Mouse (Mus musculus) 416B (cell line): ENCODE measurements around the gene Ptprh.
A peak's percentile ranks its signal among the peaks of the same experiment; 100 is the strongest.

Source experiments
- DNase-seq: peaks from one replicate; pipeline ENCODE4 v3.0.0; 2011; ENCODE audit warnings: low read depth

Gene Ptprh

DNA sequence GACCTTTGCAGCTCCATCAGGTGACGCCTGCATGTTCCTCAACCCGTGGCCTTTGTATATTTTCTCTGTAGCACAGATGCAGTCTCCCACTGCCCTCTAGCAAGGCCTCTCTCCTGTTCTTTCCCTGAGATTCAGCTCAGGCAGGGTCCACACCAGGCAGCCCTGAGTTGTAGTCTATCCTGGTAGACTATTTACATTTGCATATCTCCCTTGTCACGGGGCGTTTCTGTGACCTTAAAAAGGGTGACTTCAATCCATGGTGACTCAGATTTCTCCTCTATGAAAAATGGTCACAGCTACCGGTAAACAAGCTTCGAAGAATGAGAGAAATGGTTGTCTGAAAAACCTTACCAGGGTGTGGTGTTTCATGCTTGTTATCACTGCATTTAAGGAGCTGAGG lies at the start of gene Ptprh:
Ptprh (minus strand) TSS at position 169 of the 400 bp plus-strand sequence.
- no peak for DNase-seq

DNA sequence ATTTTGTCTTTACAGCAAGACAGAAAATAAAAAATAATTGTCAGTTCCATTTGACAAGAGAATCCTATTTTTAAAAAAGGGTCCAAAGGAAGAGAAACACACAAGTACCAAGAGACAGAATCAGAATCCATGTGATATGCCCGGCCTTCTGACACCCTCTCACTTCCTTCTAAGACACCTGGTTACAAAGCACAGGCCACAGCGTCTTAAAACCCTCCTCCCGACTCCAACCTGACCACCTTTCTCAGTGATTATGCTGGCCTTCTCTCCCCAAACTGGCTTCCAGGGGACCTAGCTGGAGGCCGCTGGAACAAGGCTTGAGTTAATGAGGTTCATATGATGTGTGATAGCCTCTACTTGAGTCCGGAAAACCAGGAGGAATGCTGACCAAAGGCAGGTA lies 49.5 kb upstream of the Ptprh start:
- no peak for DNase-seq

DNA sequence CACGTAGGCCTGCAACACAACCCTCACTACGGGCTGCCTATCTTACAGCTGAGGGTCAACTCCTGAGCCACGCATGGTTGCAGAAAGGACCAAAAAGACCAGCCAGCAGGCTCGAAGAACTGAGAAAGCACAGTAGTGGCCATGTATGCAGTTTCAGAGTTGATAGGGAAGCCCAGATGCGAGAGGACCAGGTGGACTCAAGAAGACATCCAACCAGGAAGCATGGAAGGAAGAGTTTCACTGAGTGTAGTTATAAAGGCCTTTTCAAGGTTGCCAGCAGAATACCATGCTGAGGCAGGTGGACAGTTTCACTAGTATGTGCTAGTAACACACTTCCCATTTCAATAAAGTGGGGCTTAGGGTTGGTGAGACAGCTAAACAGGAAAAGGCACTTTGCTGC lies 48.9 kb upstream of the Ptprh start:
- DNase-seq = no peak

DNA sequence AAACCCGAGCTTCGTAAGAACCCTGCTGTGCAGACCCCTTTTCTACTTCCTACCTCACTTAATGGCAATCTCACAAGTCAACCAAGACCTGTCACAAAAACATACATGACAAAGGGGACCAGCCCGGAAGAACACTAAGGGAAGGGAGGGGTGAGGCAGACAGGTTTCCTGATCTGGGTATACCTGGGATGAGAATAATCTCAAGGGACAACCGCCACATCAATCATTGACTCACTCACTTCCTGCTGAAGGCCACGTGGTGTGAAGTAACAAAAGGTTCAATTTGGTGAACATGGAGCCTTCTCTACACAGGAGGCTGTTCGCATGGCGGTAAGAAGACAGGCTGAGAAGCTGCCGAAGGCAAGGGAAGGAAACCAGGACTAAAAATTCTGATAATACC lies 47.7 kb upstream of the Ptprh start:
- DNase-seq = peak; percentile 69

DNA sequence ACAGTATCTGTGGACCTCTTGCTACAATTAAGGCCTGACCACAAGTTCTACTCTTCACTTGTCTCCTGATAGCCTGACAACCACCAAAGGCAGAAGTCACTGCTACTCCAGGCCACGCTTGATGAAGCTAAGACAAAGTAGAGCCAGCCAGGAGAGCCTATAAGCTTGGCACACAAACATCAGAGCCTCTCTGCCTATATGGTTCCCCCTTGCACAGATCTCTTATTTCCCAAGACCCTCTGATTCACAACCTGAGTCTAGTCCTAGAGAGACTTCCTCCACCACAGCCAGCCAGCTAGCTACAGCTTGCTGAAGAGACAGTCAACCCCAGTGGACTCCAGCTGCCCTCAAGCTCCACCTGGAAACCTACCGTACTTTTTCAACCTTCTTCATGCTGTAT lies 44.2 kb upstream of the Ptprh start:
- peak; percentile 52 for DNase-seq

DNA sequence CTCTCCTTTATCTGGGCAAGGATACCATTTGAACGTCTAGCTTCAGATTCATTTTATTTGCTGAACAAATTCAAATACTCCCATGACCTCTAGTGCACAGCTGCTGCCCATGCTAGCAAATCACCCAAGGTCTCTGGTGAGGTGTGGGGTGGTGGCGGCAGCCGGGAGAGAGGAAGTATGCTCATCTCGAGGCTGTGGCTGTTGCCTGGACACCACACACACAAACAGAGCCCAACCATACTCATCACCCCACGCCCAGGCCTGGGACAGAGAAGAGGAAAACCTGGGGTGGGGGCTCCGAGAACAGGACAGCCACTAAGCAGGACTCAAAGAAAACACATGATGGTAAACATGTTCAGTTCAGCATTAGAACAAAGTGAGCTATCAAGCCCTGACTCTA lies 43.5 kb upstream of the Ptprh start:
- peak; percentile 72 for DNase-seq

DNA sequence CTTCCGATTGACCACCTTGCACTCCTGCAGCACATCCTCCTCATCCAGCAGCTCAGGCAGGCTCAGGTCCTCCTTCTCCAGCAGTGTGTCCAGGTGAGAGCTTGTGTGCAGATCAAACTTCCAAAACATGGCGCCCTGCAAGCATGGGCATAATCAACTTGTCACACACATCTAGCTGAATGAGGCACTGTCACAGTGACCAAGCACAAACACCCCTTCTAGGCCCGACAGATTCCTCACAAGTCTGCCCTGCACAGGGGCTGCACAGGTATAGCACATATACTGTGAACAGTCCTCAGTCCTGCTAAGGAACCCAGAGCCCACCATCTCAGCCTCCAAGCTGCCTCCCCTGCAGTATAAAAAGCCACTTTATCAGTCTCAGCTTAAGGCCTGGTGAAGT lies 43.0 kb upstream of the Ptprh start:
- no peak for DNase-seq

DNA sequence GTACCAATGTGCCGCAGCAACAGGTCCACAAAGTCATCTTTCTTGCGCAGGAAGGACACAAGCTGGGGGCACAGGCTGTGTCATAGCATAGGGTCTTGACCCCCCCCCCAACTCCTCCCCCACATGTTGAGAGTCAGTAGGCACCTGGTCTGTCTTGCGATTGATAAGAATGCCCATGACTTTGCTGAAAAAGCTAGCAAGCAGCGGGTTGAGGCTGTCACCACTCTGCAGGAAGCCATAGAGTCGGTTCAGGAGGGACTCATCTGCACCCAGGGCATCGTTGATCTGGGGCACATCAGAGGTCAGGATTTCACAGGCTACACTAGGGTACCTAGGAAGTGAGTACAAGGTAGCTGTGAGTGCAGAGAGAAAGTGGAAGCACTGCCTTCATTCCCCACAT lies 39.4 kb upstream of the Ptprh start:
- no peak for DNase-seq

DNA sequence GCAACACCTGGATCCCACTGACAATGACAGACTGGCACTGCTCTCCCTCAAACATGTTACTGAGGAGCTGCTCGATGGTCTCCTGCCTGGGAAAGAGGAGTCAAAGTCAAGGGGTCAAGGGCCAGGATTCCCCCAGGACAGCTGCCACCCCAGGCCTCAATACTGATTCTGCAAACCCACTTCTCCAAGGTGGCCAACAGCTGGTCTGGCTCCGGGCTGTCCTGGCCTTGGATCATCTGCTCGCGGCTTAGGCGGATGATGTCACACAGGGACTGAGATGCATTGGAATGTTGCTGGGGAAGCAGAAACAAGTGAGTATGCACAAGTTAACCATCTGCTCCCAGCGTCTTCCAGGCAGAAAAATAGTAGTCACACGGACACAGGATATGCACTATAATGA lies 38.1 kb upstream of the Ptprh start:
- no peak for DNase-seq

DNA sequence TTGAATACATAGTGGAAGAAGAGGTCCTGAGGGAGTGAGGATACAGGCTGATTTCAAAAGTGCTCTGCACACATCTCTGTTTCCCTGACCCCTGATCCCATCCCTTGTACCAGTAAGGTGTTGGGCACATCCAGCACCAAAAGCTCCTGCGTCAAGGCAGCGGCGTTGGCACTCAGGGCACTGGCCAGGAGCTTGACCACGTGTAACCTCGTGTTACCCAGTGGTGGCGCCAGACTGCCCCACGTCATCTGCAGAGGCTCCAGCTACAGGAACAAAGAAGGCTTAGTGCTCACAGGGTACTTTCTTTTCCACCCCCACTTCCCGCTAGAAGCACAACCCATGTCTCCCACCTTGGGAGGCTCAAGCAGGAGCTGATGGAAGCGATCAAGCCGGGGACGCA lies 37.3 kb upstream of the Ptprh start:
- DNase-seq = no peak

DNA sequence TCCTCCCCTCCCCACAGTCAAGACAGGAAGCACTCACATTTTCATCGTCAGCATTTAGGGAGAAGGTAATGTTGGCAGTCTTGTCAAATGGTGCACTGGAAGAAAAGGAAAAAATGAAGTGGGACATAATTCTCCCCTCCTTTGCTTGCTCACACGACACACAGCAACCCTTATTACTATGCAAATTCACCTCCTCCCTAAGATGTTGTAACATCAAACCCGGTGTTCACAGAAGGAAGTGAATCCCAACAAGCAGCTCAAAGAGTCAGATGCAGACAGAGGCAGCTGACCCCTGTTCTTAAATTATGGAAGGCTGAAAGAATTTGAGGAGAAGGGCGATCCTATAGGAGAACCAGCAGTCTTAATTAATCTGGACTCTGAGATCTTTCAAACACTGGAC lies 32.3 kb upstream of the Ptprh start:
- DNase-seq = no peak

DNA sequence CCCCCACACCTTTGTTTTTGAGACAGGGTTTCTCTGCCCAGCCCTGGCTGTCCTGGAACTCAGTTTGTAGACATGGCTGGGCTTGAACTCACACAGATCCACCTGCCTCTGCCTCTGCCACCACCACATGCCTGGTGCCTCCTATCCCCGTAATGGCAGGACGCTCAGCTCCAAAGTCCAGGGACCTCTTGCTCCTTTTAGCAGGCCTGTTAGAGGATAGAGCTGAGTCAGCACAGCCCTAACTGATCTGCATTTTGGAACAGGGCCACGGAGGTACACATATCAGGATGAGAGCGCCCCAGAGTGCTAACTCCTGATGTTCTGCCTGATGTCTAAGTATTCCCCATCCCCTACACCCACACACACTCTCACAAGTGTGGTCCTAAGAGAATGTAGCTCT lies 27.2 kb upstream of the Ptprh start, which contains the start of gene Tmem86b:
Tmem86b (minus strand) TSS at position 392 of the 400 bp plus-strand sequence.
- no peak for DNase-seq

DNA sequence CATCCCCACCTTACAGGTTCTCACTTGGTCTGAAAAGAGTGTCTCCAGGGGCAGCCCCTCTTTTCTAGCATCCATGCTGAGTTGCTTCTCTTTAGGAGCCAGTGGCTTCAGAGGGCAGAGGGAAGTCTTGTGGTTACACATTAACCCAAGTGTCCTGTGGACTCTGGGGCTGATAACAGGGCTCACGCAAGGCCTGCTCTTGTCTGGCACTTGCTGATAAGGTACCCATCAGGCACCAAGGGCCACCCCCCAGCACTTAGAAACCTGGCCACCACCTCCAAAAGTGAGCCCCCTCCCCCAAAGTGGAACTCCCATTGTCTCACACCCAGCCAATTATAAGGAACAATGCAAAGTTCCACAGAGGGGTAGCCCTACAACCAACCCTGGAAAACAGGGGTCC lies 26.4 kb upstream of the Ptprh start:
- peak; percentile 88 for DNase-seq

DNA sequence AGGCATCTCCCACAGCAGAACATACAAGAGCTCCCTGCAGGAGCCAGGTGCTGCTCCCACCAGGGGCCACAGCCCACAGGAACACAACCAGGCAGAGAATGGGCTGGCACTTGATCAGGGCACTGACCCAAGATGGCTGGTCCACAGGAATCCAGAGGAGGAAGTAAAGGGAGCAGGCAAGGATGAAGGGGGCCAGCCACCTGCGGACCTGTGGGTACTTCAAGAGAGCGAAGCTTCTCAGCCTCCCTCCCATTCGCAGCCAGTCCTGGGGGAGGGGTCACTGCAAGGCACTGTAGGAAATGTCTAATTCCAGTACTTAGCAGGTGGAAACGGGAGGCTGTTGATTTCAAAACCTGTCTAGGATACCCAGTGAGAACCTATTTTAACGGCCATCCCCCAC lies 25.7 kb upstream of the Ptprh start:
- no peak for DNase-seq

DNA sequence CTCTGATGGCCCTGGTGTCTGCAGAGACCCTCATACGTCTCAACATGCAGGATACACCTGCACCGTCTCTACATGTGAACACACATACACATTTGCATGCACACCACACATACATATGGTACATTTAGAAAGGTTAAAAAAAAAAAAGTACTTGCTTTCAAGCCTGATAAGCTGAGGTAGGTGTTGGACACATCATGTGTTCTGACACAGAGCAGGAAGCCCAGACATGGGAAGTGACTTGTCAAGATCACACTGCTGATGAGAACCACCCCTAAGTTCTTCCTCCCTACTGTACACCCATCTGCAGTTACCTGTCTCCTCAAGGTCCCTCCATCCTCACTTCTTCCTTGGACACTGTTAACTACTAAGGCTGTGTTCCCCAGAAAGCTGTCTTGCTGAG lies 22.1 kb upstream of the Ptprh start:
- peak; percentile 34 for DNase-seq

DNA sequence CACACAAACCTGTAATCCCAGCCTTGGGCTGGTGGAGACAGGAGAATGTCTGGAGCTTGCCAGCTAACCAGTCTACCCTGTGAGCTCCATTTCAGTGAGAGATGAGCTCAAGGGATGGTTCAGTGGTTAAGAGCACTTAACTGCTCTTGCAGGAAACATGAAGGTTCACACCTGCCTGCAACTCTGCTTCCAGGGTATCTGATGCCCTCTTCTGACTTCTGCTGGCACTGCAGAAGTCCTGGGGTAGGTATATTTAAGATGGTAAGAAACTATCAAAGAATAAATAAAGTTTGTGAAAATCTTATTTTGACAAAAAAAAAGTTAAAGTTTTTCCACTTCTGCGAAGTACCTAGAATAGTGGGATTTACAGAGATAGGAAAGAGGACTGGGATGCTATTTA lies 20.5 kb upstream of the Ptprh start:
- peak; percentile 26 for DNase-seq

DNA sequence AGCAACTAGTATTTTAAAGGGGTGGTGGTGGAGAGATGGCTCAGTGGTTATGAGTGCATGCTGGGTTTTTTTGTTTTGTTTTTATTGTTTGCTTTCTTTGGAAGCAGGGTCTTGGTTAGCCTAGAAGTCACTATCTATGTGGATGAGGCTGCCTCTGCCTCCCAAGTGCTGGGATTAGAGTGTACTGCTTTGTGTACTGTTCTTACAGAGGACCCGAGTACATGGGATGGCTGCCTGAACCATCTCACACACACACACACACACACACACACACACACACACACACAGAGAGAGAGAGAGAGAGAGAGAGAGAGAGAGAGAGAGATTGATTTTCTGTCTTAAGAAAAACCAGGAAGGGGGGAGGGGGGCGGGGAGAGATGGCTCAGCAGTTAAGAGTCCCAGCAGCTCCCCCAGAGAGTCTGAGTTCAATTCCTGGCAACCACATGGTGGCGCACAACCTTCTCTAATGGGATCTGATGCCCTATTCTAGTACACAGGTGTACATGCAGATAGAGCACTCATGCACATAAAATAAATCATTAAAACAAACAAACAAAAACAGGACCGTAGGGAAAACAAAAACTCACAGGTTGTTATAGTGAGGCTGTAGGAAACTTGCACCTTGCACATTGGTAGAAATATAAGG lies 19.8 kb upstream of the Ptprh start:
- peak; percentile 71 for DNase-seq

DNA sequence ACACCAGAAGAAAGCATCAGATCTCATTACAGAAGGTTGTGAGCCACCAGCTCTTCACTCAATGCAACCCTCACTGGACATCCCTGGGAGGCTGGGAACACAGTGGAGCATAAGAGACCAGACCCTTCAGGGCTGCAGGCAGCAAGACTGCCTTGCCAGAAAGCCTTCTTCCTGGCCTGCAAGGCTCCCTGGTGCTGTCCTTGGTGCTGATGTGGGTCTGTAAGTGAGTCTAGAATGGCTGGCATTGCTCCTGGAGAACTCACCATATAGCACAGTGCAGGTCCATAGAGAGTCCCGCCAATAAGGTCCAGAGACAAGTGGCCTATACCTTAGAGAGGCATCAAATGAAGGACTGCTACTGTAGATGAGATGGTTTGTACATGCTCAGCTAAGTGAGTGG lies 16.1 kb upstream of the Ptprh start:
- peak; percentile 77 for DNase-seq

DNA sequence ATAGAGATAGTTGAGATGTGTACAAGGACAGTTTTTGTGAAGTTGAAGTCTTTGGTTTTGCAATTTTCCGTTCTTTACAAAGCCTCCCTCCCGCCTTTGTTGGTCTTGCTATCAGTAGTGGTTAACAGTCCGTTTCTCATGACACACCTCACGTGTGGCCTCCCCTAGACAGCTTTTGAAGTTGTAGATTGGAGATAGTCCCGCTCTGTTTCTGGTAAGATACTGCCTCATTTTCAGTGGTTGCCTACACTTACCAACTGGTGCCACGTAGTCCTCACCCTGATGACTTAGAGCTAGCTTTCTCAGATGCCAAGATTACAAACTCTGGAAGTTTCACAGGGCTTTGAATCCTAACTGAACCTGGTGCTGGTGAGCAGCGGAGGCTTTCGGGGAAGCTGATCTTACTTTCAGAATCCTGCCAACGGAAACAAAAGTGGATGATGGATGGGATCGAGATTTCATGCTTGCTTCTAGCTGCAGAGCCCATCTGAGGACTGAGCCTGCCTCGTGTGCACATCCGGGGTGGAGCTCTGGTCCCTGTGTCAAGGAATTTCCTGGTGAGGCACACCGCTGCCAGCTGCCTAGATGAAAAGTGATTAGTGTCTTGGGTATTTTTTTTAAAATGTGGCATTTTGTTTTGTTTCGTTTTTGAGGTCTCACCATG lies 10.0 kb upstream of the Ptprh start:
- peak; percentile 47 for DNase-seq

DNA sequence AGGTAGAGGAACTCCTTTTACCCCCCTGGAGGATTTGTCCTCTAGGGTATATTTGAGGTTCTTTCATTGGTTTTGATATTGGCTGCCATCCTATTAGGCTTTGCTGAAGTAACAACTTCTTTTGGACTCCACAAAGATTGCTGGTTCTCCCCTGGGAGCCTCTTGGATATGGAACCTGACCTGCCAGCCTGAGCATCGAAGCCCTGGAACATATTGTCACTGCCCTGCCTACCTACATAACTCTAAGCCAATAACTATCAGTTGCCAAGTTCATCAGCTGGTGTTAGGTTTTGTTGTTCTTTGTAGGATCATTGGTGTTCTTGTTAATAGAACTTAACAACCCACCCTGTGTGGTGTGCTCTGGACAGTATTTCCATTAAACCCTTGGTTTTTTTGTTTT lies 9.1 kb upstream of the Ptprh start:
- DNase-seq = no peak

DNA sequence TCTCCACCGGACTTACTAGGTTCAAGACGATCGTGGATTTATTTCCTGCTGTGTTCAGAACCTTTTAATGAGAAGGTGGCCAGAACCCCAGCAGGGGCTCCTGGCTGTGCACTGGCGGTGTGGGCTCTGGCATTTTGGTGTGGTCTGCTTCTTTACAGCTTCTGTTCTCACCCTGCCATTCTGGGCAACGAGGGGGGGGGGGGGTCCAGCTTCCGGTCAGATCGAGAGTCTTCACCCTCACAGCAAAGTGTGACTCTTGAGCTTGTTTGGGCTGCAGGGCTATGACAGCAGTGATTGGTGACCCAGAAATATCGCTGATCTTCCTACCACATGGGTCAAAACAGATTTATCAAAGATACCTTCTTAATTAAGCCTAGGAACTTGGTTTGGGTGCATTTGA lies 8.5 kb upstream of the Ptprh start:
- no peak for DNase-seq

DNA sequence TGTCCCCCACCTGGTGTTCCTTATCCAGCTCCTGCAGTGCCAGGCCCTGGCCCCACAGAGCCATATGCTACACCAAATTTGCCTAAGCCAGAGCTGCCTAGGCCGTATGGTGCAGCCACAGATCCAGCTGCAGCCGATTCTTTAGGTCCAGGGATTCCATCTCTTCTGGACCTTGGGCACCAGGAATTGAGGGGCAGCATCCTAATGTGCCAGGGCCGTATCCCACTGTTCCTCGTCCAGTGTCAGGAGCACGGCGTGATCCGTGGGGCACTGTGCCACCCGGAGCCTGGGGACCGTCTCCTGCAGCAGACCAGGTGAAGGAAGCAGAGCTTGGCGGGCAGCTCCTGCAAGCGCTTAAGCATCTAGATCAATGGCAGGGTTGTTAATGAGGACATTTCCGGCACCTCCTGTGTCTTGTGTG lies 8.1 kb upstream of the Ptprh start:
- no peak for DNase-seq

DNA sequence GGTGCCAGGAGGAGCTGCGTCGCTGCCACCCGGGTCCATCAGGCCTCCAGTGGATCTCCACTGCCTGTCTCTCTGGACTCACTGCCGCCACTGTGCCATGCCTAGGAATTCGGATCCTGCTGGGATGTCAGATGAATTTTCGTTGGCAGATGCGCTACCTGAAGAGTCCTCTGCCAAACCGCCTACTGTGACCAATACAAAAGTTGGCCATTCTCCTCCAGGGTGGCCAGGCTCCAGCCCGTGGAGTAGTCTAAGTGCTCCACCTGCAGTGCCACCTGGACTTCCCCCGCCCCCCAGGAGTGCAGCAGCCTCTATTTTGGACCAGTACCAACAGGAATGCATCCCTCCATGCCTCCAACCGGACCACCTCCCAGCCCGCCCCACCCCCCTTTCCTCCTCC lies 7.7 kb upstream of the Ptprh start:
- no peak for DNase-seq

DNA sequence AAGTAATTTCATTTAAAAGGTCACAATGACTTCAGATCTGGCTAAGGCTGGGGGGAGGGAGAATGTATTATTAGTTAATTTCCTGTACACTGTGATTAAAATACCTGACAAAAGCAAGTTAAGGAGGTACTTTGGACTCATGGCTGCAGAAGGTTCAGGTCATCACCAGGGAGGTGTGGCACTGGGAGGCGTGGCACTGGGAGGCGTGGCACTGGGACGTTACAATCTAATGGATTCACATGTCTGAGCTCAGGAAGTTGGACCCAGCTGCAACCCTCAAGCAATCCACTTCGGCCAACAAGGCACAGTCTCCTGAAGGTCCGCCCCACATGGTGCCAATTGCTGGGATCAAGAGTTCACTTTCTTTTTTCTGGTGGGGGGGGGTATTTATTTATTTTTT lies 4.2 kb upstream of the Ptprh start:
- peak; percentile 22 for DNase-seq
